In the genomic region with DNA sequence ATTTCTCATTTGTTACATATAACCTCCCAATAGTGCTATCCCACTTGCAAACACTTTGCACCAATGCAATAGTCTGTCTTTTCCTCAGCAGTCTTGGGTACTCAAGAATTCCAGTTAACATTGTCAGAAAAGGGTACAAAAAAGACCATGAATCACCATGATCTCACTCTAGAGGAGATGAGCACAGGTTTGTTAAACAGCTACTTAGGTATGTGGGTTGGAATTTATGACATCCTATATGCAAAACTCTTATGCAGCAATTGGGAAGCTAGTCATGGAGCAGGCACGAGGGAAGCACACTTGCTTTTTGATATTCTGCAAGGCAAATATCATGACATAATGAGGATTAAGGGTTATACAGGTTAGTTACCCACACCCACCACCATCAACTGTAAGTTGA, we compare ENCODE assay signal across 26 mouse cellular contexts.
"Had no signal": no experiment of that assay in that cellular context is flagged by ENCODE, and none has a peak within 500 bp of the region (broad histone marks: within the 10 kb centered on the region; RNA-seq: fewer than 3 reads in every experiment).

No protein-coding gene starts in this region.

- ATAC-seq: forebrain, embryonic 13.5 days; forebrain, embryonic 14.5 days; forebrain, embryonic 15.5 days; forebrain, embryonic 16.5 days; forebrain, postnatal 0 days had no signal

- H3K4me2 ChIP-seq: embryonic facial prominence, embryonic 12.5 days; embryonic facial prominence, embryonic 13.5 days; embryonic facial prominence, embryonic 15.5 days; forebrain, embryonic 12.5 days; forebrain, embryonic 13.5 days; forebrain, embryonic 15.5 days had no signal

- DNase-seq: cerebellum, adult 9-10 months; cerebellum, adult 9-11 months; cerebellum, postnatal 10 days; cerebellum, postnatal 14 days; cerebellum, postnatal 25 days; cerebellum, postnatal 36 days; embryo, embryonic 11 days; forebrain, postnatal 0 days; gastrocnemius, adult 2 months; gastrocnemius, postnatal 10 days; gastrocnemius, postnatal 14 days; gastrocnemius, postnatal 25 days; gastrocnemius, postnatal 36 days; heart, adult 18-20 months; heart, adult 2 months had no signal

- H3K4me3 ChIP-seq: embryonic facial prominence, embryonic 10.5 days; embryonic facial prominence, embryonic 12.5 days; embryonic facial prominence, embryonic 13.5 days; embryonic facial prominence, embryonic 15.5 days; erythroblast, embryonic 14.5 days; forebrain, embryonic 10.5 days; forebrain, embryonic 12.5 days; forebrain, embryonic 13.5 days; forebrain, embryonic 15.5 days; gastrocnemius, adult 2 months; heart, adult 2 months had no signal

- H3K27me3 ChIP-seq: embryonic facial prominence, embryonic 12.5 days; embryonic facial prominence, embryonic 13.5 days; embryonic facial prominence, embryonic 15.5 days; forebrain, embryonic 12.5 days; forebrain, embryonic 13.5 days; forebrain, embryonic 15.5 days had no signal

- H3K4me1 ChIP-seq: embryonic facial prominence, embryonic 10.5 days; embryonic facial prominence, embryonic 12.5 days; embryonic facial prominence, embryonic 13.5 days; embryonic facial prominence, embryonic 15.5 days; forebrain, embryonic 10.5 days; forebrain, embryonic 12.5 days; forebrain, embryonic 13.5 days; forebrain, embryonic 15.5 days had no signal

- H3K27ac ChIP-seq: embryonic facial prominence, embryonic 10.5 days; embryonic facial prominence, embryonic 12.5 days; embryonic facial prominence, embryonic 13.5 days; embryonic facial prominence, embryonic 15.5 days; forebrain, embryonic 10.5 days; forebrain, embryonic 12.5 days; forebrain, embryonic 13.5 days; forebrain, embryonic 15.5 days; gastrocnemius, adult 2 months; heart, adult 2 months had no signal

- H3K36me3 ChIP-seq: embryonic facial prominence, embryonic 10.5 days; embryonic facial prominence, embryonic 12.5 days; embryonic facial prominence, embryonic 13.5 days; embryonic facial prominence, embryonic 15.5 days; forebrain, embryonic 10.5 days; forebrain, embryonic 12.5 days; forebrain, embryonic 15.5 days had no signal

- H3K9me3 ChIP-seq: embryonic facial prominence, embryonic 10.5 days; embryonic facial prominence, embryonic 12.5 days; embryonic facial prominence, embryonic 13.5 days; embryonic facial prominence, embryonic 15.5 days; forebrain, embryonic 10.5 days; forebrain, embryonic 12.5 days; forebrain, embryonic 13.5 days; forebrain, embryonic 15.5 days had no signal

- H3K9ac ChIP-seq: embryonic facial prominence, embryonic 12.5 days; embryonic facial prominence, embryonic 13.5 days; embryonic facial prominence, embryonic 15.5 days; forebrain, embryonic 12.5 days; forebrain, embryonic 13.5 days; forebrain, embryonic 15.5 days; forebrain, postnatal 0 days had no signal
